Mouse (Mus musculus): ENCODE data around the gene Ccdc142. TPM values are rescaled to one million over a fixed set of nuclear protein-coding genes. Genes with fewer than 3 reads are reported as not detected.

The Ccdc142 gene
- total RNA-seq, 2 experiments from 2014 or later, result 5.1 to 9.0 TPM

DNA sequence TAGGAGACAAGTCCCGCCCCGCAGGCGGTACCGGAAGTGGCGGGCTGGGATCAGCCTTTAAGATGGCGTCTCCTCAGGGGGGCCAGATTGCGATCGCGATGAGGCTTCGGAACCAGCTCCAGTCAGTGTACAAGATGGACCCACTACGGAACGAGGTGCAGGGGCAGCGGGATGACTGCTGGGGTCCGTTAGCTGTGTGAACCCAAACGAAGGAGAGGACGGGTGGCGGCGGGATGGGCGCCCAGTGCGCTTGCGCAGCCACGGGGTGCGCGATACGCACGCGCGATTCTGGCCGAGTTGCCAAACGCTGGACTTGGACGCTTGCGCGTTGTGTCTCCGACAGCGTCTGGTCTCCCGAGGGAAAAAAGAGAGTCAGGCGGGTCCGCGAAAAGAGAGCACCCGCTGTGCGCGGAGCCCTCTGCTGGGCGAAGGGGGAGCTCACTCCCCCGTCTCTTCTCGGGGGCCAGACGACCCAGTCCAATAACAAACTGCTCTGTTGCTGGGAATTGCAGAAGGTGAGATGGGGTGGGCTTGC lies 23.0 kb upstream of the Ccdc142 start:
- intact Hi-C loops (cut with DNase I), result loop anchor here (1.0 to 10.0 kb wide), 4 partner anchors 22 to 636 kb away; partner anchors contain the start of genes Aup1, Ccdc142, Gm42688 and Vax2
- peak; percentile 99 for DNase-seq (ENCODE audit: low spot score in 2 of 2)

DNA sequence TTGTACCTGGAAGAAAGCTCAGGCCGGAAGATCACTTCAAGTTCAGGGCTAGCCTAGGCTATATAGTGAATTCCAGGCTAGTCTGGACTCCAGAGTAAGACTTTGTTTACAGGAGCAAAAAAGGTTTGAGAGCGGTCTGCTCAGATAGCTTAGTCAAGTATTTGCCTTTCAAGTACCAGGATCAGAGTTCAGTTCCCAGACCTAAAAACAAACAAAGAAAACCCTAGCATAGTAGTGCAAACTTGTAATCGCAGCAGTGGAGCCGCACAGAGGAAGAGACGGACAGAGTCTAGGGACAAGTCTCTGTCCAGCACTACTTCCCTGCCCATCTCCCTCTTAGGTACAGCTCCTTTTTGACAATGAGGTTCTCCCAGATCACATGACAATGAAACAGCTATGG lies 21.2 kb upstream of the Ccdc142 start:
- intact Hi-C loops (cut with DNase I), result no loop called here
- no peak for DNase-seq (ENCODE audit: low spot score in 2 of 2)

DNA sequence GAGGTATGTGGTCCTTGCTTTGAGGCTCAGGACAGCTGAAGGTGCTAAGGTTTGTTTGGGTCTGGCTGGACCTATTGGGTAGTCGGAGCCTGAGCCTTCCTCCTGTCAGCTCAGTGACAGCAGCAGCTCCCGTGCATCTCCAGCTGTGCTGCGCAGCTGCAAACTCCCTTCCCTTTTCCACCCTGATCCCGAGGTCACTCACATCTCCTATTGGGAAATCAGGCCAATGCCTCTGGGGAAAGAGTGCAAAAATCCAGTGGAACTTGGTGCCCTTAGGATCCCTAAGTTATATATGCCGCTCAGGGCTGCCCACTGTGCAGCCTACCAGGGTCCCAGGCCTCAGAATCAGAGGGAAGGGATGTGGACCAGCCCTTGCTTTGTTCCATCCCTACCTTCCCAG lies 17.9 kb upstream of the Ccdc142 start:
- no peak for DNase-seq (ENCODE audit: low spot score in 2 of 2)
- intact Hi-C loops (cut with DNase I), result no loop called here

DNA sequence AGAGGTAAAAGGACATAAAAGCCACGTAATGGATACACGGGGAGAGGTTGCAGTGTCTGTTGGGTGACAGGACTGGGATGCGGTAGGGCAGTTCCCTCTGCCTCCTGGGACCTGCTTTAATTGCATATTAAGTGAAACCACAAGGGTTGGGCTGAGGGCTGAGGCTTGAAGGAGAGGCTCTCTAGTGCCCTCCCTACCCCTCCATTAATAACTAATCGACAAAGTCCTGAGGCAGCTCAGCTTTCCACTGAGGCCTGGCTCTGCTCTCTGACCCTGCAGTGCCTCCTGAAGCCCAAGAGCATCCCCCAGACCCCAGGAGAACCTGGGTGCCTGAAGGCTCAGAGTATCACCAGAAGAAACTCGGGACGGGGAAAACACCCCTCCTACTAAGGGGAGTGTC lies 16.9 kb upstream of the Ccdc142 start:
- DNase-seq (ENCODE audit: low spot score in 2 of 2), result no peak
- intact Hi-C loops (cut with DNase I), result no loop called here

DNA sequence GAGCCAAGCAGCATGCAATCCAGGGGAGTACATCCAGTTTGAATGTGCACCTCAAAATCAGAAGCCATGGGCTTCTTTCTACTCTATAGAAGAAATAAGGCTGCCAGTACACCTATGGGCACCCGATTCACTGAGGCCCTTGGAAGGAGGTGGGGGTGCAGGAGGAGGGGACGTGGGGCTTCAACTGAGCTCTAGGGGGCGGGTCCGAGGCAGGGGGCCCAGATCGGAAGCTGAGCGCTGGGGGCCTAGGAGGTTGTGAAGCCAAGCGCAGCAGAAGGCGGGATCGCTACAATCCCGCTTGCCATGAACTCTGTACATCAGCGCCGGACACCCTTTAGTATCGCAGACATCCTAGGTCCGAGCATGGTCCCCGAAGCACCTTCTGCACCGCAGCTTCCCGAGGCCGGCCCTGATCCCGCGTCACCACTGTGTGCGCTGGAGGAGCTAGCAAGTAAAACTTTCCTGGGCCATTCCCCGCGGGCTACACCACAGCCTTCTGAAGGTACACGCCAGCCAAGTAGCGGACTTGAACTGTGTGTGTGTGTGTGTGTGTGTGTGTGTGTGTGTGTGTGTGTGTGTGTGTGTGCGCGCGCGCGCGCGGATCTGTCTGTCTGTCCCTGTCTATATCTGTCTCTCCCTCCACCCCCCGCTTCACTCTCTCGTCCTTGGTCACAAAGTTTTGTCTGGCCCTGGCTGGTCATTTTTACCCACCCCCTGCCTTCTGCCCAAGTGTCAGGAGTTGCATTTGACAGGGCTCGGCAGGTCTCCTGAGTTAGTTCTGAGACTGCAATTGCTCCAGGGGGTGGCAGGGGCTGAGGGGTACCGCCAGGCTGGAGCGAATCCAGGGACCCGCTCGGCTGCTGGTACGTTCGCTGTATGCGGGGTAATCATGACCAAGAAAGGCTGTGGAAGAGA lies 15.0 kb upstream of the Ccdc142 start, which contains the start of gene Lbx2:
Lbx2 (plus strand) TSS at position 247 of the 915 bp plus-strand sequence.
- intact Hi-C loops (cut with DNase I), result no loop called here
- no peak for DNase-seq (ENCODE audit: low spot score in 2 of 2)

DNA sequence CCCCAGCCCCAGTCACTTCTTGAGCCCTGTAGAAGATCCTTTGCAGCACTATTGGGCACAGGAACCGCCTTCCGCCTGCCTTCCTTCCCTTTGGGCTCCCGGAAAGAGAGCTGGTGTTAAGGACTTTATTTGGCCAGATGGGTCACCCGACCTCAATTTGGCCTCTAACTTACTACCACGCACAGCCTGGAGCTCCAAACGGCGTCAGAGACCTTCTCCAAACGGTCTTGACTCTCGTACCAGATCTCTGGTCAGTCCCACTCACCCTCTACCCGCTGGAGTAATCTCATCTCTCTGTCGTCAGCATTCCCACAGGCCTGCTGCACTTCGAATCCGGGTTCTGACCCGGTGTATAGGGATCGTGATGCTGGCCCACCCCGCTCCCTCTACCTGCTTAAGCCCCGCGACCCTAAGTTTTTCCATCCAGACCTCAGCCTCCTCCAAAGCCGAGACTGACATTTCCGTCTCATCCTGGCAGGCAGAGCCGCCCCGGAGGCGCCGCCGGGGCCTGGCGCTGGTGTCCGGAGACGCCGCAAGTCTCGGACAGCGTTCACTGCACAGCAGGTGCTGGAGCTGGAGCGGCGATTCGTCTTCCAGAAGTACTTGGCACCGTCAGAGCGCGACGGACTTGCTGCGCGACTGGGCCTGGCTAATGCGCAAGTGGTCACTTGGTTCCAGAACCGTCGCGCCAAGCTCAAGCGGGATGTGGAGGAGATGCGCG lies 14.0 kb upstream of the Ccdc142 start:
- intact Hi-C loops (cut with DNase I), result no loop called here
- DNase-seq (ENCODE audit: low spot score in 2 of 2), result no peak

DNA sequence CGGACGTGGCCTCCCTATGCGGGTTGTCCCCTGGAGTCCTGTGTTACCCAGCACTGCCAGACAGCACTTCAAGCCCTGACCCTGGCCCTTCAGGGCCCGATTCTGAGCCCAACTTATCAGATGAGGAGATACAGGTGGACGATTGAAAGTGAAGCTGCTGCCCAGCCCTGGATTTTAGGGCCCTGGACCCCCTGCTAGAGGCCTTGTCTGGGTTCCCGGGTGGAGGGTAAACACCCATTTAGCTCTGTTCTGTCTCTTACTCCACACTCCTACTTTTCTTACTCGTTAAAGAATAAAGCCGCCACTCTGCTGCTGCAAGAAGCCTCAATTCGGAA lies 13.5 kb upstream of the Ccdc142 start:
- intact Hi-C loops (cut with DNase I), result no loop called here
- DNase-seq (ENCODE audit: low spot score in 2 of 2), result no peak

DNA sequence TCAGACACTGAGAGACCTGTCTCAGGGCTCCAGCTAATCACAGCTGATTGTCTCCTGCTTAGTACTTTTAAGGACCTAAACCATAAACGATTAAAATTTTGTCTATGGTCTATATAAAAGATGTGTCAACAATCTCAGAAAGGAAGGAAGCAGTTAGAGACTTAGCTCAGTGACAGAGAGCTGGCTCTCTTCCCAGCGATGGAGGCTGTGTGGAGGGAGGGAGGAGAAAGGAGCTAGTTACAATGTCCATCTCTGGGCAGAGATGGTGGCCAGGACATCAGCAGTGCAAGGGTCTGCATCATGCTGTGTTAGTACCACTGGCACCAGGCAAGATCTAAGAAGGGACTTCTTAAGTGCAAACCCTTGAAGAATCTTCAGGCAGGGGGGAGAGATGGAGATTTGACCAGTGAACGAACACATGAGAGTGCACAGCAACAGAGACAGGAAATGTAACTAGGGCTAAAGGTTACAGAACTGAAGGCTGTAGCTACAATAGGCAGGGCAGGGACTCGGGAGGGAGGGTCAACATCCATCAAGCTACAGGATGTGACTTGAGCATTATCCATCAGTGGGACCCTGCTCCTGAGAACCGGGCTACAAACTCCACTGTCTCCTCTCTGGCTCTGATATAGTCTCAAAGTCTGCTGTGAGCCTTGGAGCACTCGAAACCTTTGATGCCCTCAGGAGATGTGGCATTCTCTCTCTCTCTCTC lies 8.8 kb upstream of the Ccdc142 start:
- intact Hi-C loops (cut with DNase I), result no loop called here
- no peak for DNase-seq (ENCODE audit: low spot score in 2 of 2)

DNA sequence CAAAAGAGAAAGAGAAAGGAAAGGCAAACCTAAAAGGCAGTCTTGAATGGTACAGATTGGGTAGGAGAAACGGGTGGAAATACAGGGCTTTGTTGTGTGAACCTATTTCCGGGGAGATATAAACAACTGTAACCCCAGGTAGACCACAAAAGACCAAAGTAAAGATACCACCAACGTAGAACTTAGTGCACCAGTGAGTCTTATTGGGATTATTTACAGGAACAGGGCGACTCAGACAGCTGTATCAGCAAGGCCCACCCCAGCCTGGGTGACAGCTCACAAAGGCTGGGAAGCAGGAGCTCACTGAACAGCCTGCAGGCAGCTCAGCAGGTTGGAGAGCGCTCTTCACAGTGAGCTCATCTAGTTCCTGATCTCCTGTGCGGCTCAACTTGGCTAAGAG lies 5.4 kb upstream of the Ccdc142 start:
- DNase-seq (ENCODE audit: low spot score in 2 of 2), result no peak
- intact Hi-C loops (cut with DNase I), result no loop called here

DNA sequence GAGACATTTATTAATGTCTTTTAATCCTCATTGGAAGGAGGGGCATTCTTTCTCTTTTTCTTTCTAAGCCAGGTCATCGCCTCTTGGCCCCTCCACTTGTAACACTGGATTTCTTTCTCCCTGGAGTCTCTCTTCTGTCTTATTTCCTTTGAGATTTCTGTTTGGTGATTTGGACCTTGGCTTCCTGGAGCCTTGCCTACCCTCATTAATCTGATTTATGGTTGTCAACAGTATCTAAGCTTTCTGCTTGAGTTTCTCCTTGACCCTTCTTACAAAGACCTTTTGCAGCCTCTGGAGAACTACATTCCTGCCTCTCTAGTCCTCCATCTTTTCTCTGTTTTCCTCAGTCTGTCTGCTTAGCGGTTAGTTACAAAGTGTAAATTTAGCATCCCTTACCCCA lies 3.0 kb upstream of the Ccdc142 start:
- no peak for DNase-seq (ENCODE audit: low spot score in 2 of 2)
- intact Hi-C loops (cut with DNase I), result no loop called here

DNA sequence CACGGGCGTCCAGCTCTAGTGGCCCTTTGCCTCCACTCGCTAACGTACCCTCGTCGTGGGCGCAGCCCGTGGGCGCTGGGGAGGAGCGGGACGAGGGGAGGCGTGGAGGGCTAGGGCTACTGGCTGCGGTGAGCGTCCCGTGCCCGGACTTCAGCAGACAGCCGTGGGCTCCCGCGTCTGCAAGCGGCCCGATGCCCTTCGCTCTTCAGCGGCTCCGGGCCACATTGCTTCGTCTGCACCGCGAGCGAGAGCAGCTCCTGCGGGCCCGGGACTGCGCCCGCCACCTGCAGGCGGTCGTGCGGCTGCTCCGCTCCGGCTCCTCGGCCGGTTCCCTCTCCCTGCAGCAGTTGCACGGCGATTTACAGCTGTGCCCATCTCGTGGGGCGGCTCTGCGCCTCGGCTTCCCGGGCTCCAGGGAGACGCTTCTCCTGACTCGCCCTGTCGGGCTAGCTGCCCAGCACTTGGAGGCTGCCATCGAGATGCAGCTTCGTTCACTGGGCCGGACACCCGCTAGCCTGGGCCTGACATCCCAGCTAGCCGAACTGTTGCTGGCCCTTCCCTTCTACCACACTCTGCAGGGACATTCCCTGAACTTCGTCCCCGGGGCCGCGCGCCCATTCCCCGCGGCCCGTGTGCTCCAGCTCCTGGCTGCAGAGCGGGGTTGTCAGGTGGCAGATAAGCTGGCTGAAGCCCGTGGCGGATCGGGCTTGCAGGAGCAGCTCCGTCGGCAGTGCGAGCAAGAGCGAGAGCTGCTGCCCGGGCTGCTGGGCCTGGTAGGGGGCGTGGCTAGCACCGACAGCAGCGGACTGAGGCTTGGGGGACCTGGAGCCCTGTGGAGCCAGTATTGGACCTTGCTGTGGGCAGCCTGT lies 521 bp downstream of the Ccdc142 start:
- peak in 1 of 2 experiments; percentile 67 for DNase-seq (ENCODE audit: low spot score in 2 of 2)
- intact Hi-C loops (cut with DNase I), result loop anchor here (1.0 to 2.0 kb wide), 3 partner anchors 23 to 106 kb away; partner anchors contain the start of genes Aup1 and Htra2

DNA sequence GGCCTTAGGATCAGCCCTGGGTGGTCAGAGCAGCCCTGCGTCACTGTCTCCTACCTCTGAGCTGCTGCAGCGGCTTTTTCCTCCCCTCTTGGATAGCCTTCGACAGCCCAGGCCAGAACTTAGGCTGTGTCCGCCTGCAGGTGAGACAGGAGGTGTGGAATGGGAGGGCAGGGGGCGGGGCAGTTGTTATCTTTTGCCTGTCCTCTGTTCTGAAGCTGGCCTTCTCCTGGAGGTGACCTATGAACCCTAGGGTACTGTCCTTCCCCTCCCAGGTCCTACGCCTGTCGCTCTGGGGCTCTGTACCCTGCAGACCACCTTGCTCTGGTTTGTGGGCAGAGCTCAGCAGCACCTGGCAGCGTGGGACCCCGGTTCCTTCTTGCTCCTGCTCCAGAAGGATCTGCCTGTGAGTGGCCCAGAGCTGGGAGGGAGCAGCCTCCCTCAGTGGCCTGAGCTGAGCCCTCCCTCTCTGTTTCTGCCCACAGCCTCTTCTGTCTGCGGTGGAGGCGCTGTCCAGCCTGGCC lies 1.8 kb downstream of the Ccdc142 start:
- no peak for DNase-seq (ENCODE audit: low spot score in 2 of 2)
- intact Hi-C loops (cut with DNase I), result no loop called here

DNA sequence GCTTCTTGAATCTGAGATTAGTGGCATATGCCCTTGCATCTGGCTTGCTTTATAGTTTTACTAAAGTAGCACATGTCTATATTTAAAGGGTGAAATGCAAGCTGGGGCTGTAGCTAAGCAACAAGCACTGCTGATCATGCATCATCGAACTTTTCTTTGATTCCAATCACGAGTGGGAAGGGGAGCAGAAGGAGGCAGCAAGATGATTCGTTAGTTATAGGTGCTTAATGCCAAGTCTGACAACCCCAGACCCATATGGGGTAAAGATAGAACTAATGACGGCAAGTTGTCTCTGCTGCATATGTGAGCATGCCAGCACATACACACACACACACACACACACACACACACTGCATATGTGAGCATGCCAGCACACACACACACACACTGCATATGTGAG lies 2.8 kb downstream of the Ccdc142 start:
- intact Hi-C loops (cut with DNase I), result no loop called here
- no peak for DNase-seq (ENCODE audit: low spot score in 2 of 2)

DNA sequence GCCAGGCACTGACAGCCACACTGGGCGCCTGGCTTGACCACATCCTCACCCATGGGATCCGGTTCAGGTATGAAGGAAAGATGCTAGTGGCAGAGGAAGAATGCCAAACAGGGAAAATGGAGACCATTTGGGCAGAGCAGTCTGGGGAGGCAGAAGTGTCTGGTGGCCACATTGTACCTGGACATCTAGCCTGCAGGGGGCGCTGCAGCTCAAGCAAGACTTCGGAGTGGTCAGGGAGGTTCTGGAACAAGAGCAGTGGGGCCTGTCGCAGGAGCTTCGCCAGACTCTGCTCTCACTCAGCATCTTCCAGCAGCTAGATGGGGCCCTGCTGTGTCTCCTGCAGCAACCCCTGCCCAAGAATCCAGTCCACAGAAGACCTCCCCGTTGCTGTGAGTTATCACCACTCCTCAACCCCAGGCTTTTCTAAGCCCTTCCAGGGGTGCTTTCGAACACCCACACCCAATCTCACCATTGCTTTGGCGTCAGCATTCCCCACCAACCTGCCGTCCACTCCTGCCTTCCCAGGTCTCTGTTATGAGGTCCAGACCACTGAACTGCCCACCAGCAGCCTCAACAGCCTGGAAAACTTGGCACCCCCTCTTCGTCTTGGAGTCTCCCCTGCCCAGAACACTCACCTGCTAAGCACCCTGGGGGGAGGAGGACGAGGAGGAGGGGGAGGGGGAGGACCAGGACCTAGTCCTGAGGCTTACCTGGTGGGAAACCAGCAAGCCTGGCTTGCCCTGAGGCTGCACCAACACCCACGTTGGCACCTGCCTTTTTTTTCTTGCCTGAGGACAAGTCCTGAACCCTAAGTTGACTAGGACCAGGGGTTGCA lies 6.4 kb downstream of the Ccdc142 start:
- intact Hi-C loops (cut with DNase I), result no loop called here
- no peak for DNase-seq (ENCODE audit: low spot score in 2 of 2)

DNA sequence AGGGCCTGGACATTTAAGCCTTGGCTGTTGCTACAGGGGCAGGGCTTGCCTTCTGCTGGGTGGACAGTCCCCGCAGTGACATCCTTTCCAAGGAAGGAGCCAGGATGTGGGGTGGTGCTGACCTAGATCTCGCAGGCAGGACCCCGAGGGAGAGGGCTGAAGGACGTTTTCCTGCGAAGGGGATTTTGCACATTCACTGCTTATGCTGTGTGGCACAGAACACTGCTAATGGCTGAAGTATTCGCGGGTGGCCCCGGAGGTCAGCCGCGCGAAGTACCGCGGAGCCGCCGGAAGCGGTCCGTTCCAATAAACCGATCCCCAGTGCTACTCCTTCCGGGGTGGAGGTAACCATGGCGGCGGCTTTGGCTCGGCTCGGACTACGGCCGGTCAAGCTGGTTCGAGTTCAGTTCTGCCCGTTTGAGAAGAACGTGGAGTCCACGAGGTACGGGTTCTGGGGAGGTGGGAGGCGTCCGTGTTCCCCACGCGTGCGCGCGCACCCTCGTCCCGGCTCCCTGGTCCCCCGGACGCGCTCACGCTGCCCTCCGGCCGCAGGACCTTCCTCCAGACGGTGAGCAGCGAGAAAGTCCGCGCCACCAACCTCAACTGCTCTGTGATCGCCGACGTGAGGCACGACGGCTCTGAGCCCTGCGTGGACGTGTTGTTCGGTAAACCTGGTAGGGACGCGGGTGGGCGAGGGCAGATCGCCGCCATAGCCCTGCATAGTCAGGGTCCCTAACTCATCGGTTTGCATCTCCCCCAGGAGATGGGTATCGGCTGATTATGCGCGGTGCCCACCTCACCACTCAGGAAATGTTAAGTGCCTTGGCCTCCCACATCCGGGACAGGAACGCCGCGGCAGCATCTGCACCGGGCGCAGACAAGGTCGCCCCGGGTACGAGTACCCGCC lies 7.6 kb downstream of the Ccdc142 start, which contains the start of gene Mrpl53:
Mrpl53 (plus strand) TSS at position 279 of the 907 bp plus-strand sequence.
- intact Hi-C loops (cut with DNase I), result no loop called here
- DNase-seq (ENCODE audit: low spot score in 2 of 2), result peak; percentile 86 to 87

DNA sequence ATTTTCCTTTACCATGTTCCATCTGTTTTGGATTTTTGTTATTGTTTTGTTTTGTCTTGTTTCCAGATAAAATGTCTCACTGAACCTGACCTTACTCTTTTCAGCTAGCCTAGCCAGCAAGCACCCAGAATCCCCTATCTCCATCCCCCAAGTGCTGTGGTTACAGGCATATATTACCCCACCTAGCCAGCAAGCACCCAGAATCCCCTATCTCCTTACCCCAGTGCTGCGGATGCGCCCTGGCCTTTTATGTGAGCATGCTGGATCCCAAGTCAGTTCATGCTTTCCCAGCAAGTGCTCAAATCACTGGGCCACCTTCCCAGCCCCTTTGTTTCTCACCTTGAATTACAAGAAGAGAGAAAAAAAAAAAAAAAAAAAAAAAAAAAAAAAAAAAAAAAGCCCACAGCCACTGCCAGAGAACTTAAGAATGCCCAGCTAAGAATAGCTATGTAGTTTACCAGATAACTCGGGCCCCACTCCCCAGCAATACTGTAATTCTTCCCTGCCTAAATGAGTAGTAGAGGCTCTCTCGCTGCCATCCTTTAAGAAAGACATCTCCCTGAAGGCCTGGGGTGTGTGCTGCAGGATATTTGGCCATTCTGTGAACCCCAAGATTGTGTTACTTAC lies 10.2 kb downstream of the Ccdc142 start:
- intact Hi-C loops (cut with DNase I), result loop anchor here (10.0 kb wide), 1 partner anchor 213 kb away; the partner anchor contains the start of genes Mob1a and Mthfd2
- no peak for DNase-seq (ENCODE audit: low spot score in 2 of 2)

Data from left cerebral cortex, postnatal 36 days (tissue).